13 mouse cellular contexts compared by ENCODE assay signal in genomic region chr16:29977711-29978110, GRCm38 (mm10).
DNase-seq lines count a peak whose midpoint lies in the region; ATAC-seq lines count a peak whose summit lies in the region.
"Had no signal": no experiment of that assay in that cellular context is flagged by ENCODE, and none has a peak within 500 bp of the region (broad histone marks: within the 10 kb centered on the region; RNA-seq: fewer than 3 reads in every experiment).

No protein-coding gene starts in this region.

- H3K9me3 ChIP-seq in embryonic facial prominence, embryonic 15.5 days (replicated peaks), result no peaks in the 10 kb centered on the region
- no peaks in the 10 kb centered on the region for H3K9me3 ChIP-seq in midbrain, embryonic 16.5 days (replicated peaks; ENCODE audit: control insufficient read depth, low read length, poor library complexity, severe bottlenecking)
- H3K9me3 ChIP-seq: liver, embryonic 13.5 days; neural tube, embryonic 12.5 days had no signal

- no peak overlapping the region for H3K4me3 ChIP-seq in embryonic facial prominence, embryonic 15.5 days (replicated peaks)
- H3K4me3 ChIP-seq in midbrain, embryonic 16.5 days (ENCODE audit: low read depth, low read length), result no peak overlapping the region
- H3K4me3 ChIP-seq: liver, embryonic 13.5 days; neural tube, embryonic 12.5 days had no signal

- H3K4me1 ChIP-seq in embryonic facial prominence, embryonic 15.5 days, result peaks cover 51% of the 10 kb centered on the region
- H3K4me1 ChIP-seq in midbrain, embryonic 16.5 days (ENCODE audit: control insufficient read depth, insufficient read depth, low read length), result no peaks in the 10 kb centered on the region

- ATAC-seq in embryonic facial prominence, embryonic 15.5 days (ENCODE audit: insufficient number of reproducible peaks, low FRiP score, low TSS enrichment, low read depth), result peak; percentile 67
- no peak for ATAC-seq in midbrain, embryonic 16.5 days

- WGBS in embryonic facial prominence, embryonic 15.5 days, result 49% methylated on average over 8 of the region's 8 CpGs
- 66% methylated on average over 8 of the region's 8 CpGs for WGBS in midbrain, embryonic 16.5 days

- H3K27ac ChIP-seq in embryonic facial prominence, embryonic 15.5 days (replicated peaks), result peak overlapping the region; percentile 19; the same call in 1 of the 2 replicates
- no peak overlapping the region for H3K27ac ChIP-seq in midbrain, embryonic 16.5 days (ENCODE audit: low read length)
- H3K27ac ChIP-seq: liver, embryonic 13.5 days; neural tube, embryonic 12.5 days had no signal

- H3K9ac ChIP-seq in embryonic facial prominence, embryonic 15.5 days, result no peak overlapping the region
- no peak overlapping the region for H3K9ac ChIP-seq in midbrain, embryonic 16.5 days (ENCODE audit: low read depth, low read length)
- H3K9ac ChIP-seq: liver, embryonic 13.5 days; neural tube, embryonic 12.5 days had no signal

- DNase-seq in heart, adult 11 months, result peak; percentile 90
- no peak for DNase-seq in heart, adult 8-10 months (ENCODE audit: low spot score)
- peak; percentile 57 for DNase-seq in 3134 (ENCODE audit: extremely low read depth, insufficient read length, low spot score)
- DNase-seq in lung, postnatal 36 days, result peak; percentile 68
- DNase-seq in c-Kit-positive CD71-positive TER-119-positive erythroid progenitor cells, embryonic 14.5 days (ENCODE audit: low spot score), result no peak
- no peak for DNase-seq in left cerebral cortex, postnatal 10 days (ENCODE audit: extremely low spot score in 1 of 2, low spot score in 2 of 2)
- DNase-seq: embryo, embryonic 11 days; layer of hippocampus, adult 9-11 months; liver, embryonic 13.5 days; right cerebral cortex, postnatal 4 days had no signal

- no peak overlapping the region for H3K4me2 ChIP-seq in embryonic facial prominence, embryonic 15.5 days (replicated peaks)
- H3K4me2 ChIP-seq in midbrain, embryonic 16.5 days (ENCODE audit: low read length), result no peak overlapping the region
- H3K4me2 ChIP-seq: liver, embryonic 13.5 days; neural tube, embryonic 12.5 days had no signal

- H3K27me3 ChIP-seq in embryonic facial prominence, embryonic 15.5 days, result no peaks in the 10 kb centered on the region
- no peaks in the 10 kb centered on the region for H3K27me3 ChIP-seq in midbrain, embryonic 16.5 days (ENCODE audit: control insufficient read depth, insufficient read depth, low read depth, low read length)
- H3K27me3 ChIP-seq: liver, embryonic 13.5 days; neural tube, embryonic 12.5 days had no signal

- intact Hi-C loops in left cerebral cortex, postnatal 10 days (cut with DNase I), result no loop called here

- no peaks in the 10 kb centered on the region for H3K36me3 ChIP-seq in embryonic facial prominence, embryonic 15.5 days
- no peaks in the 10 kb centered on the region for H3K36me3 ChIP-seq in midbrain, embryonic 16.5 days (ENCODE audit: control insufficient read depth, insufficient read depth, low read length)
- H3K36me3 ChIP-seq: liver, embryonic 13.5 days; neural tube, embryonic 12.5 days had no signal

Comparison
In these comparisons a context has a peak if more than half of its experiments do, and no peak if none do; other contexts are left out.
1. DNase-seq: peak in heart, adult 11 months (single experiment), 3134 (single experiment) and lung, postnatal 36 days (single experiment); none in heart, adult 8-10 months (single experiment), c-Kit-positive CD71-positive TER-119-positive erythroid progenitor cells, embryonic 14.5 days (single experiment) and left cerebral cortex, postnatal 10 days (0 of 2).